Mouse (Mus musculus) heart, embryonic 12.5 days (tissue): ENCODE results near the gene Smpd4. TPM values are rescaled to one million over a fixed set of nuclear protein-coding genes. Genes with fewer than 3 reads are reported as not detected.

Experiments used
- ATAC-seq: fragments of 200-750 bp; cut with Nextera tagmentation; 2 replicates; pipeline ENCODE4 v1.8.0; 2017; ENCODE audit warnings: moderate TSS enrichment, moderate library complexity; ENCODE audit not compliant: insufficient number of reproducible peaks, low FRiP score
- H3K27ac ChIP-seq: fragments of 300-500 bp; sonication (generic); 2 replicates; pipeline ENCODE4 v1.5.1; 2016; ENCODE audit warnings: mild to moderate bottlenecking, moderate library complexity; ENCODE audit not compliant: poor library complexity, severe bottlenecking
- H3K27me3 ChIP-seq: fragments of 300-500 bp; sonication (generic); replicated peaks from 2 replicates; pipeline ENCODE4 v1.6.1; 2016; ENCODE audit warnings: mild to moderate bottlenecking, moderate library complexity
- H3K36me3 ChIP-seq: fragments of 300-500 bp; sonication (generic); 2 replicates; pipeline ENCODE4 v1.6.1; 2016; ENCODE audit warnings: mild to moderate bottlenecking, moderate library complexity
- H3K4me1 ChIP-seq: fragments of 300-500 bp; sonication (generic); replicated peaks from 2 replicates; pipeline ENCODE4 v1.6.1; 2016; ENCODE audit warnings: mild to moderate bottlenecking
- H3K4me2 ChIP-seq: fragments of 300-500 bp; sonication (generic); 2 replicates; pipeline ENCODE4 v1.6.1; 2016; ENCODE audit warnings: mild to moderate bottlenecking, moderate library complexity
- H3K4me3 ChIP-seq: fragments of 300-500 bp; sonication (generic); 2 replicates; pipeline ENCODE4 v1.5.1; 2016; ENCODE audit warnings: mild to moderate bottlenecking
- H3K9ac ChIP-seq: fragments of 300-500 bp; sonication (generic); 2 replicates; pipeline ENCODE4 v1.6.1; 2016; ENCODE audit warnings: mild to moderate bottlenecking, moderate library complexity
- H3K9me3 ChIP-seq: fragments of 300-500 bp; sonication (generic); replicated peaks from 2 replicates; pipeline ENCODE4 v1.6.1; 2016; ENCODE audit warnings: mild to moderate bottlenecking, moderate library complexity
- WGBS: fragments of 180-500 bp; shearing (Covaris S2); methylation state at CpG from one replicate; pipeline ENCODE4 v1.1.7; 2016; 5-methylcytosine and 5-hydroxymethylcytosine counted together
- polyA plus RNA-seq: library from polyadenylated mRNA; unstranded; fragments of >200 nt; fragmentation: Nextera tagmentation; extraction: Ambion mirVana; gene quantifications from 2 replicates; pipeline ENCODE4 v1.2.1, GENCODE M21; 2016

The Smpd4 gene
- polyA plus RNA-seq, 1 experiment from 2014 or later = 30.3 TPM

DNA sequence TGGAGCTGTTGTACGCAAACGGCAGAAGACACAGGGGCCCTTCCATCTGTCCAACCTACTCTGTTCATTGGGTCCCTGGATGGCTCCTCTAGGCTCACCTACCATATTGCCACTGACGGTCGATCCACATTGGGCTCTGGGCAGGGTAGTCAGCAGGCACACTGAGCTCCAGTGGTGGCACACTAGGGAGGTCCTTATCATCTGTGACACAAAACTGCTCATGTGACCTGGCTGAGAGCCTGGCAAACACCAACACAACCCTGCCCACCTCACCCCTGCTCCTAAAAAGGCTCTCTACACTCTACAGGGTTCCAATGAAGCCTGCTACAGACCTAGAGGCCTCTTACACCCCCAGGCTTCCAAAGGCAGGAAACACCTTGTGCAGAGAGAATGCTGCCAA is 33.5 kb downstream of the Smpd4 start:
- Histone ChIP-seq H3K9ac (no peak overlapping the region), H3K4me1 (peaks cover 17% of the 10 kb centered on the region), H3K4me3 (no peak overlapping the region), H3K9me3 (no peaks in the 10 kb centered on the region), H3K4me2 (no peak overlapping the region), H3K27ac (no peak overlapping the region), H3K36me3 (peaks cover 75% of the 10 kb centered on the region), H3K27me3 (no peaks in the 10 kb centered on the region)
- ATAC-seq = no peak
- 90% methylated on average over 4 of the region's 4 CpGs for WGBS

GRCm38 (mm10) chr16:17653601-17654000 is 34.4 kb downstream of the Smpd4 start:
- peaks cover 77% of the 10 kb centered on the region for H3K36me3 ChIP-seq

DNA sequence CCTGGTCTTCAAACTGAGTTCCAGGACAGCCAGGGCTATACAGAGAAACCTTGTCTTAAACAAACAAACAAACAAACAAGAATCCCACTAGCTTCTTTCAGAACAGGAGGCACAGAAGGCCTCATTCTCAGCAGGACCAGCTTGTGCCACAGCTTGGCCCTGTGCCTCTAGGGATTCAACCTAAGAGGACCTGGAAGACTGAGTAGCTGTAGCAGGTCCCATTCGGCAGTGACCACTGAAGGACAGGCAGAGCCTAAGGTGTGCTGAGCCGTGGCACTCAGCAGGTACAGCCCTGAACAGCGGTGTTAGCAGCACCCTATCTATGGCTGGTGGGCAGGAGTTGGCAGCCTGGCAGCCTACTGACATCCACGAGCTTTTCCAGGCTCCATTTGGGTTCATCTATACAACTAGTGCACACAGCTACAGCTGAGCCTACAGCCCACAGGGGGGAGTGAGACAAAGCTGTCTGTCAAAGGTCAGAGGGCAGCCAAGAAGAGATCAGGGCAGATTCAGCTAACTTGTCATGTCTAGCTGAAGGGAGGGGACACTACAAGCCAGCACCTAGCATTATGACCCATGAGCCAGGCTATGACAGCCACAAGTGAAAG is 35.1 kb downstream of the Smpd4 start:
- 88% methylated on average over 4 of the region's 4 CpGs for WGBS
- H3K4me1 ChIP-seq = peaks cover 17% of the 10 kb centered on the region
- no peak overlapping the region for H3K27ac ChIP-seq
- no peak for ATAC-seq
- no peak overlapping the region for H3K4me3 ChIP-seq
- no peaks in the 10 kb centered on the region for H3K27me3 ChIP-seq
- no peak overlapping the region for H3K9ac ChIP-seq
- no peaks in the 10 kb centered on the region for H3K9me3 ChIP-seq
- peaks cover 72% of the 10 kb centered on the region for H3K36me3 ChIP-seq
- no peak overlapping the region for H3K4me2 ChIP-seq

More at GRCm38 (mm10) chr16:17653601-17654000, 34.4 kb downstream of the Smpd4 start:
- Histone ChIP-seq H3K9me3 (no peaks in the 10 kb centered on the region), H3K4me1 (peaks cover 17% of the 10 kb centered on the region), H3K9ac (no peak overlapping the region), H3K27me3 (no peaks in the 10 kb centered on the region), H3K4me2 (no peak overlapping the region), H3K4me3 (no peak overlapping the region), H3K27ac (no peak overlapping the region)
- ATAC-seq = no peak
- 97% methylated on average over 5 of the region's 5 CpGs for WGBS

GRCm38 (mm10) chr16:17656212-17656871 is 37.2 kb downstream of the Smpd4 start:
- 36% methylated on average over 5 of the region's 5 CpGs for WGBS
- Histone ChIP-seq H3K4me1 (peaks cover 17% of the 10 kb centered on the region), H3K9me3 (no peaks in the 10 kb centered on the region), H3K4me2 (no peak overlapping the region), H3K36me3 (peaks cover 74% of the 10 kb centered on the region), H3K4me3 (no peak overlapping the region), H3K27me3 (no peaks in the 10 kb centered on the region), H3K27ac (peak overlapping the region; percentile 63), H3K9ac (0 out of 2 replicates have a peak overlapping the region, but pooled peaks have one; percentile 7)
- peak; percentile 31; the same call in 1 of the 2 replicates for ATAC-seq

DNA sequence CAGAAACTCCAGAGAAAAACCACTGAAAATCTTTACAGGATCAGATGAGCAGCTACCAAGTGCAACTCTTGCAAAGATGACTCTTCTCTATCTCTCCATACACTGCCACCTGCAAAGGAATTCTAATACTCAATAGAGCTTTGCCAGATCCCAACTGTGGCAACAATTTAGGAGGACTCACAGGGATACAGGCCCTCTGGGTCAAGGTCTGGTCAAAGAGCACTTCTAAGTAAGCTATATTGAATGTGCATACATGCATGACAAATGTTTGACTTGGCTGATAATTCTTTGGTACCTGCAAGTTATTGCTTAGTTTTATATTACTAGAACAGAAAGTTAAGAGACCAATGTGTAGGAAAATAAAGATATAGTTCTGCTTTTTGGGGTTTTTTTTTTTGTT is 46.4 kb downstream of the Smpd4 start:
- Histone ChIP-seq H3K9ac (no peak overlapping the region), H3K27me3 (no peaks in the 10 kb centered on the region), H3K9me3 (no peaks in the 10 kb centered on the region), H3K4me2 (no peak overlapping the region), H3K36me3 (peaks cover 74% of the 10 kb centered on the region), H3K27ac (no peak overlapping the region), H3K4me3 (no peak overlapping the region), H3K4me1 (no peaks in the 10 kb centered on the region)
- no peak for ATAC-seq

DNA sequence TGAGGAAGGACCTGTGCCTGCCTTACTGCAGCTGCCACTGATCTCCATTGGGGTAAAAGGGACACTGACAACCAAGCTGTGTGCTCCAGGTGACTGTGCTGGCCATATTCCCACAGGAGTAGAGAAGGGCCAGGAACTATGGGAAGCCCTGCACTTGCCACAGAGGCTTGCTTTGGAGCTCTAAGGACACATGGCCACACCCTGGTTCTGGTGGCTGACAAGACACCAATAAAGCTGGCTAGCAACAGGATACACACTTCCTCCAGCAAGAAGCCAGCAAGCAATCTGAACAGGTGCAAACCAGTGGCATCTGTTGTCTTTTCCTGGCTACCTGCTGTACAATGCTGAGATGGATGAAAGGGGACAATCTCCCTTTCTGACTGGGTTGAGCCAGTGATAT is 50.7 kb downstream of the Smpd4 start:
- Histone ChIP-seq H3K4me3 (no peak overlapping the region), H3K27me3 (no peaks in the 10 kb centered on the region), H3K9me3 (no peaks in the 10 kb centered on the region), H3K36me3 (peaks cover 78% of the 10 kb centered on the region), H3K9ac (no peak overlapping the region), H3K4me1 (no peaks in the 10 kb centered on the region), H3K4me2 (no peak overlapping the region), H3K27ac (no peak overlapping the region)
- no peak for ATAC-seq

Other genes starting within 250 kb of the Smpd4 start
- gene Snap29, start 213.4 kb upstream of the Smpd4 start, polyA plus RNA-seq = 13.2 and 14.1 TPM in 2 replicates
- 45.4 and 48.7 TPM in 2 replicates for gene Pi4ka, start 213.0 kb upstream of the Smpd4 start, polyA plus RNA-seq
- gene Crkl, start 167.4 kb upstream of the Smpd4 start, polyA plus RNA-seq = 44.7 and 57.7 TPM in 2 replicates
- 0.82 and 1.1 TPM in 2 replicates for gene Aifm3, start 129.7 kb upstream of the Smpd4 start, polyA plus RNA-seq
- gene Lztr1, start 110.7 kb upstream of the Smpd4 start, polyA plus RNA-seq = 49.2 and 56.6 TPM in 2 replicates
- gene Thap7, start 88.2 kb upstream of the Smpd4 start, polyA plus RNA-seq = 35.9 and 37.0 TPM in 2 replicates
- gene Lrrc74b, start 58.1 kb upstream of the Smpd4 start, polyA plus RNA-seq = 0.09 and 0.23 TPM in 2 replicates
- 0.86 and 1.2 TPM in 2 replicates for gene P2rx6, start 57.5 kb upstream of the Smpd4 start, polyA plus RNA-seq
- gene Slc7a4, start 36.1 kb upstream of the Smpd4 start, polyA plus RNA-seq = 9.2 and 10.9 TPM in 2 replicates
- 4.4 and 5.5 TPM in 2 replicates for gene Ccdc74a, start 27.1 kb downstream of the Smpd4 start, polyA plus RNA-seq
- 36.9 and 39.9 TPM in 2 replicates for gene Med15, start 113.5 kb downstream of the Smpd4 start, polyA plus RNA-seq
- gene Klhl22, start 140.3 kb downstream of the Smpd4 start, polyA plus RNA-seq = 42.7 and 44.4 TPM in 2 replicates
- gene Scarf2, start 177.9 kb downstream of the Smpd4 start, polyA plus RNA-seq = 15.8 and 17.4 TPM in 2 replicates
- not detected in 2 replicates for gene B830017H08Rik, start 213.8 kb downstream of the Smpd4 start, polyA plus RNA-seq
- gene Car15, start 219.0 kb downstream of the Smpd4 start, polyA plus RNA-seq = 1.5 and 1.7 TPM in 2 replicates